In genomic region chr7:122020667-122021354, GRCm38 (mm10) we compare ENCODE assay signal across 8 mouse cellular contexts. TPM values are rescaled to one million over a fixed set of nuclear protein-coding genes. Genes with fewer than 3 reads are reported as not detected.
DNase-seq lines count a peak whose midpoint lies in the region; ATAC-seq lines count a peak whose summit lies in the region.

TSS of gene Gga2 (minus strand) at chr7:122021222.

- H3K4me3 ChIP-seq in hindbrain, embryonic 13.5 days, result peak within 1 kb of the TSS; percentile 81

- peak; percentile 92 for DNase-seq in NIH3T3 (ENCODE audit: low read depth)
- peak; percentile 94 to 95 for DNase-seq in cerebellum, postnatal 10 days
- peak; percentile 77 to 80 for DNase-seq in frontal cortex, postnatal 14 days (ENCODE audit: low spot score in 2 of 2)
- DNase-seq in layer of hippocampus, postnatal 36 days, result peak; percentile 81 to 83
- DNase-seq in lung, postnatal 36 days, result peak; percentile 92
- DNase-seq in retina, postnatal 1 day, result peak; percentile 92
- peak; percentile 83 to 88 for DNase-seq in urinary bladder, adult 18-20 months (ENCODE audit: low spot score in 2 of 2)

- H3K36me3 ChIP-seq in hindbrain, embryonic 13.5 days, result no peaks in the 10 kb centered on the region

- whole genome bisulfite sequencing in hindbrain, embryonic 13.5 days, result under 1% methylated on average over 46 of the region's 50 CpGs

- H3K4me2 ChIP-seq in hindbrain, embryonic 13.5 days, result peak within 1 kb of the TSS; percentile 74

- no peaks in the 10 kb centered on the region for H3K9me3 ChIP-seq in hindbrain, embryonic 13.5 days

- H3K9ac ChIP-seq in hindbrain, embryonic 13.5 days, result peak within 1 kb of the TSS; percentile 91

- H3K27ac ChIP-seq in hindbrain, embryonic 13.5 days, result peak within 1 kb of the TSS; percentile 93

- no peaks in the 10 kb centered on the region for H3K27me3 ChIP-seq in hindbrain, embryonic 13.5 days

- H3K4me1 ChIP-seq in hindbrain, embryonic 13.5 days (replicated peaks), result peaks cover 43% of the 10 kb centered on the region

- ATAC-seq in hindbrain, embryonic 13.5 days (ENCODE audit: low FRiP score), result peak; percentile 88

RNA-seq across cellular contexts. Expression of gene Gga2, which starts in this region (rescaled TPM):
- polyA plus RNA-seq in hindbrain, embryonic 13.5 days (2015; fragmentation: Nextera tagmentation; extraction: Ambion mirVana), result 54.9 and 57.3 TPM in 2 replicates
- 10 to 100 TPM; 29.8 to 34.7 TPM for total RNA-seq in layer of hippocampus, postnatal 36 days (2021)

Comparison
In these comparisons a context has a peak if more than half of its experiments do, and no peak if none do; other contexts are left out.
1. Peak in every context shown above with its lines: DNase-seq, ATAC-seq, H3K4me3 ChIP-seq and H3K27ac ChIP-seq.